Mouse (Mus musculus): ENCODE measurements around the gene Cubn. TPM values are rescaled to one million over a fixed set of nuclear protein-coding genes. Genes with fewer than 3 reads are reported as not detected.
A peak's percentile ranks its signal among the peaks of the same experiment; 100 is the strongest.

The Cubn gene
- total RNA-seq, 2 experiments from 2014 or later: 0.19 to 0.36 TPM

DNA sequence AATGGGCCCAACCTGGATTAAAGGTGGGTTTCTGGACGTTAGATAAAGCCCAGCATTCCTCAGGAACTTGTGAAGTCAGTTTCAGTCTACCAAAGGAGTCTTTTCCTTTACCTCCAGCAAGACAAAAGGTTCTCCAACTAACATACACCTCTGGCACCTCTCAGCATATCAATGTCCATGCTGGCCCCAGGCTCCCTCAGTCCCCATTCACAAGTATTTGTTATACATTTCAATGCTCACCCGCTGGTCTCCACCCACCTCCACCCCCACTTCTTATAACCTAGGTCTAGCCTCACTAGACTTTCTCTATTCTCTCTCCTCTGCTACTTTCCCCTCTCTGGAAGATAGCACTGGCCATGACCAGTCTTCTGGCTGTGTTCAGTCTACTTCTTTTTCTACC lies 121.1 kb downstream of the Cubn start:
- no peak for DNase-seq (ENCODE audit: low spot score in 2 of 2)

DNA sequence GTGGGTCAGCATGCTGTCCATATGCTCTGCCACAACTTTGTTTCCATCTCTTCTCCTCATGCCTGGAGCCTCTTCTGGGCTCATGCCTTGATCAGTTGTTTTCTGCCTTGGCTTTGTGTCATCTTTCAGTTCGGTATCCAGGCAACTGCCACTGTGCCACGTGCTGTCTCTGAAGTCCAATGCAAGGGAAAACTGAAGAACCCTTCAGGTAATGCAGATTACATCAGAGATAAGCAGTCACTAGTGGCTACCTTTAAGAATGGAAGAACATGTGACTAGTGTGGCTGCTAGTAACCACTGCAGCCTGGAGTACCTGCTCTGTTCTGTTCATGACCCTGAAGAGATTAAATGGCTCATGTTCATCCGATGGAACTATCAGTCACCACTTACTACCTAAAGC lies 123.1 kb downstream of the Cubn start:
- DNase-seq (ENCODE audit: low spot score in 2 of 2): no peak

DNA sequence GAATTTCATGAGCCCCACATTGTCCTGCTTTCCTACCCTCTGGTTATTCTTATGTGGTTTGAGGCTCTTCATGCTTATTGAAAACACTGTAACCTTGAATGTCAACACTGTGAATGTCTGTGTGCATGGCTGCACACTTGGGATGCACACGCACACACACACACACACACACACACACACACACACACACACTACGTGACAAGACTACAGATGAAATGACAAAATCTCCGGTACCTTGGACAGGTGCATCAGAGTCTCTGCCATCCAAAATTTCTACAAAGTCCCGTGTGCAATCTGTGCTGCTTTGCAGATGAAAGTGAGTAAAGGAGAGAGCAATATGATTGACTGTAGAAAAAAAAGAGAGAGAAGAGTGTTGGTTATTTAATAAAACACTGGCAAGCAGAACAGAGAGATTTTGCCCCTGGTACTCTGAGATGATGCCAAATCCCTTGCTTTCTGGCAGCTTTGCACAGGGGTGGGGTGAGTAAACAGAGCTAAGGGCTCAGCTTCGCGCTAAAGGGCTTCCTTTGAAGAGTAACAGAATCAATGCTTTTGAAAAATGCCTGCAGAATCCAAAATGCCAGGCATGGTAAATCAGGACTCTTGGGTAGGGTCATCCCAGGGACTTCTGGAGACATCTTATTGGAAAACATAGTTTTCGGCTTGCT lies 133.6 kb downstream of the Cubn start:
- no peak for DNase-seq (ENCODE audit: low spot score in 2 of 2)

DNA sequence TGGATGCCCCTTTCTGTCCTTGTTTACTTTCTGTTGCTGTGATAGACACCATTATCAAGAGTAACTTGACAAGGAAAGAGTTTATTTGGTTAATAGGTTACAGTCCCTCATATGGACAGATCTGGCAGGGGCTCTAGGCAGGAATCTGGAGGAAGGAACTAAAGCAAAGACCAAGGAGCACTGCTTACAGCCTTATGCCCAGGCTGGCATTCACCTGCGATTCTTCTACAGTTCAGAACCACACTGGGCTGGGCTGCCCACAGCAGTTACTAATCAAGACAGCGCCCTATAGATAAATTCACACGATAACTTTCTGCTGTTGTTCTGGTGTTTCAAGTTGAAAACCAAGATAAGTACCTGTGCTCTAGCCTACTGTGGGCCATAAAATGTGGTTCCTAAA lies 138.8 kb downstream of the Cubn start:
- no peak for DNase-seq (ENCODE audit: low spot score in 2 of 2)

DNA sequence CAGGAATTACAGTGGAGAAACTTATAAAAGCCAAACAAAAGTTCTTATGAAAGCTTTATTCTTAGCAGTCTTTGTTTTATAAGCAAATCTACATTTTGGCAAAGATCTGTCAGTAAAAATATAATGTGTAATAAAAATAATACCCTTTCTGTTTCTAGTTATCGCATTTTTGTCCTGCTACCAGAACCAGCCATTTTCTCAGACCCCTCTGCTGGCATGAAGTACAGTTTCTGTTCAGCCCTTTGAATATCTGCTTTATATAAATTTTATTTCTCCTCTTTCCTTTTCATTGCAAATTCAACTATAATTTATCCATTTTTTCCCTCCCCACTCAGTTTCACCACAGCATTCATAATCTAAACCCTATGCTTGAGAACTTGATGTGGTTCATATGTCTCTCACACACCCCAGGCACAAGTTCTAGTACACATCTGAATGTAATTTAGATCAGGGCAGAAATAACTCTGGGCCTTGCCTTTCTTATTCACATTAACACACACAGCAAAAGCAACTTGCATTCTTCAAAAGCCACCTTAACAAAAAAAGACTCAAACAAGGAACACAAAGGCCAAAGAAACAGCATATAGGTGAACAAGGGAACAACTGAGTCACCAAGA lies 139.4 kb downstream of the Cubn start:
- no peak for DNase-seq (ENCODE audit: low spot score in 2 of 2)

DNA sequence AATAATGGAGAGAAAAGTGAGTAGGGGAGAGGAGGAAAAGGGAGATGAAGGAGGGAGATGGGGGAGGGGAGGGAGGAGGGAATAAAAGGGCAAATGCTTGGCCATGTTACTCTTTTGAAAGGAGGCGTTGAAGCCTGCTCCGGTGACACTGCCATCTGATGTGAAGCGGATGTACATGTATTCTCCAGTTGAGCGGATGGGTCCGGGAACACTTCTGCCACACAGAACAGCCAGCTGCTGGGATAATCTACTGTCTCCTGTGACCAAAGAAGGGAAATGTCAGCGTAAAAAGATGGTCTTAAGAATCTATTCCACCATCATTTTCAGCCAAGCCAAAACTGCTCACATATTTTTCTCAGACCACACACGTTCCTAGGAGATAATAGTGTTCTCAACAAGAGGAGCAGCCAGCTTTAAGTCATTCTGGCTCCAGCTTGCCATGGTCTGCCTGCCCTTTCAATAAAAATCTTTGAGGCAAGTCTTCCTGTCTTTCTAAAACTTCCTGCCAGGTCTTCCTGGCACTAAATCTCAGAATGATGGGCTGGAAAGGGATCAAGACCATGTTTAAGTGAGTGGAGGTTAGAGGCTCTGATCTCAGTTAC lies 149.2 kb downstream of the Cubn start:
- DNase-seq (ENCODE audit: low spot score in 2 of 2): no peak

DNA sequence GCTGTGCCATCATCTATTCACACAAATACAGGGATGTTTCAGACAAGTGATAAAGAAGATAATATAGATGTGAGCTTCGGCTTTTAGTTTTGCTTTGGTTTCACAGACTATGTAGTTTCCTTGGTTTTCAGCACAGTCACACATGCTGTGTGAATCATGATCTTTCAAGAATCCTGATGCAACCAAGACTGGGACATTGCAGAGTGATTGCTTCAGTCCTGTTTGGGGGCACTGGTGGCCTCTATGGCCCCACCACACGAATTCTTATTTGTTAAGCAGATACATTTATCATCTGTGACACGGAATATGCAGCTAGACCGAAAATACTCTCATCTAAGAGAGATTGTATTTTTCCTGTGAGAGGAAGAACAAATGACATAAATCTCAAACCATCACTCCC lies 156.2 kb downstream of the Cubn start:
- DNase-seq (ENCODE audit: low spot score in 2 of 2): no peak

DNA sequence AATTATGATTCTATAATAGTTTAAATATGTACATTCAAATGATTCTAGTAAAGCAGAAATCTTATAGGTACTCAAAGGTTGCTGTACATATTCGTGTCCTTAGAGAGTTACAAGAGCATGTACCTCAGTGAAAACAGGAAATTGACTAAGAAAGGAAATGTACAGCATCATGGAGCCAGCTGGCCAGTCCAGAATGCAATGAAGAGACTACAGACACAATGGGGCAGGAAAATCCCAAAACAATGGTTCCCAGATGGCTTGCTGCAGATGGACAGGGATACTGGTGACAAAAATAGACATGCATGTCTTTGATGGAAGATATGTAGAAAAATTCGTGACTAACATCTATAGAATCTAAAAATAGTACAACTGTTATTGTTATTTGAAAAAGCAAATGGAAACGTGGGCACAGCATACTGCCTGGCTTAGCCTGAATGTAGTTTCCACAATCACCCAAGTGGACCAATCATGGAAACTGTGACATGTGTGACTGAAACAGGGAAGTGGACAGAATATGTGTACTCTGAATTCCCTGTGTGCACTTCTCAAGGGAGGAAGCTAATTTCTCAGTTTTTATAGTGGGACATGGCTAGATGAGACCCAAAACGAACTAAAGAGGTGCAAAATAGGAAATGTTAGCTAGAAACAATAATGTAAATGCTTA lies 161.7 kb downstream of the Cubn start:
- no peak for DNase-seq (ENCODE audit: low spot score in 2 of 2)

DNA sequence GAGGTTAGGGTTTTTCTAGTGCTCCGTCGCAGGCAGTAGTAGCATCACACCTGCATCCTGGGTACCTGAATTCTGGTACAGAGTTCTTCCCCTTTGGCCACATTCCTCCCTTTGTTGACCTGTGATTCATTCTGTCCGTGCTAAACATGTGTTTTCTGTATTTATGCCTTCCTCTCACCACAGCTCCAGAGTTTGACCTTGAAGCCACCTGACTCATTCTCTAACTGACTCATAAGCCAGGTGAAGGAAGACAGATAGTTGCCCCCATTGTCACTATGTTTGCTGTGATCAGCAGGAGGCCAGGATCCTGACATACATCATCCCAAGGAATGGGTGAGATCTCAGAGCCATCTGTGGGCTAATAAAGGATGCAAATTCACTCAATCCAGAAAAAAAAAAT lies 188.2 kb downstream of the Cubn start:
- no peak for DNase-seq (ENCODE audit: low spot score in 2 of 2)

DNA sequence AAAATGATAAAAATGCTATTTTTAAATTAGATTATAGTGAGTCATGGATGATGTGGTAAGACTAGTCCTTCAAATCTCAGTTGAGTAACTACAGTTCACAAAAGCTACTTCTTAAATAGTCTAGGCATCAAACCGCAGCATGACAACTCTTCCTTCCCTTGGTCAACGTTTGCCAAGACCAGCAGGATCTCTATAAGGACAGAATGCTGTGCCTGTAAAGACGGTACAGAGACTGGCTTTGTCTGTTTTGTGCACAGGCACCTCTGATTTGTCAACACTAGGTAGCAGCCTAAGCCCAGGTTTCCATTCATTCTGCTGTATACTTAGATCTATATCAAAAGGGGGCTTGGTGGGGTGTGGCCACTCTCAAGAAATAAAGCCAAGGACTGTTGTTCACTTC lies 192.6 kb downstream of the Cubn start:
- no peak for DNase-seq (ENCODE audit: low spot score in 2 of 2)

DNA sequence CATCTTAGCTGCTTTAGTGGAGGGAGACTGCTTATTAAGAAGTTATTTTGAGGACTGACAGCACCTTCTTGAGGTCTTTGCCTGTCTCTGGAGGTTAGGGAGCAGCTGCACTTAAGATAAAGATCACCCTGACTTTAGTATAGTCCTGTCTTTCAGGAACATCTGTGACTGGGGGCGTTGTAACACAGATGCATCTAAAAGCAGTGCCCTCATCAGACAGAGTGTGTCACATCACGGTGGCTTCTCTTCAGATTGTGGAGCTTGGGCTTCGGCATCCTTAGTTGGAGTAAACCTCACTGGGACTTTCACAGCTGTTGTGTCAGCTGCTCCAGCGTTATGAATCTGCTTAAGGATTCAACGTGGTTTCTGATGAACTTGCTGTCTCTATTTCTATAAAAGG lies 193.9 kb downstream of the Cubn start:
- DNase-seq (ENCODE audit: low spot score in 2 of 2): no peak

DNA sequence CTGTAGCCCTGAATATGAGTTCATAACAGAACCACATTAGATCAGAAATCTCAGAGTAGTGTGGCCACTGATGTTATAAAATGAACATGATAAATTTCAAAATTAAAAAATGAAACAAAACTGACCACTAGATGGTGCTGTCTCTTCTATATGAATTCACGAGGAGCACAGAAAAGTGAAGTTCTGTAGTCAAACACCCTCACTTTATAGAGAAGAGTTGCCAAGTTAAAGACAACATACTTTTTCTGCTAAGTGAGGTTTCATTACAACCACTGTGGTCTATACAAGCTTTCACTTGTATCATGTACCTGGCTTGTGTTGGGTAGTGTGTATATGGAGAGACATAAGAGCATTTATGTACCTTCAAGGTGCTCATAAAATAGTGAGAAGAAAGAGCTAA lies 201.0 kb downstream of the Cubn start:
- DNase-seq (ENCODE audit: low spot score in 2 of 2): no peak

DNA sequence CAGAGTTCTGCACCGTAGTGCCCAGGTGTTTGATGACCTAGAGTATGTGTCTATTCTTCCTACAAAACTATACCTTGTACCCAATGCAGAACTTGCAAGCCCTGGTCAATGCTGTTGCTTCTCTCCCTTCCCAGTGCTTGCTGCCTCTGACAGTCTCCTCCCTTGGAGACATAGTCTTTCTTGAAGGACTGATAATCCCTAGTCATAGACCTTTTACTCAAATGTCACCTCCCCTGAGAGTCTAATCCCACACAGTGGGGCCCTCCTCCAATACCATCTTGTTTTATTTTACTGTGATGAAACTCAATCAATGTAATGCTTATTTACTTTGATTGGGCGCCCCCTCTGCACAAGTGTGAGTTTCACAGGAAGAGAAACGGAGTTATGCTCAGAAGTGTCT lies 201.5 kb downstream of the Cubn start:
- no peak for DNase-seq (ENCODE audit: low spot score in 2 of 2)

DNA sequence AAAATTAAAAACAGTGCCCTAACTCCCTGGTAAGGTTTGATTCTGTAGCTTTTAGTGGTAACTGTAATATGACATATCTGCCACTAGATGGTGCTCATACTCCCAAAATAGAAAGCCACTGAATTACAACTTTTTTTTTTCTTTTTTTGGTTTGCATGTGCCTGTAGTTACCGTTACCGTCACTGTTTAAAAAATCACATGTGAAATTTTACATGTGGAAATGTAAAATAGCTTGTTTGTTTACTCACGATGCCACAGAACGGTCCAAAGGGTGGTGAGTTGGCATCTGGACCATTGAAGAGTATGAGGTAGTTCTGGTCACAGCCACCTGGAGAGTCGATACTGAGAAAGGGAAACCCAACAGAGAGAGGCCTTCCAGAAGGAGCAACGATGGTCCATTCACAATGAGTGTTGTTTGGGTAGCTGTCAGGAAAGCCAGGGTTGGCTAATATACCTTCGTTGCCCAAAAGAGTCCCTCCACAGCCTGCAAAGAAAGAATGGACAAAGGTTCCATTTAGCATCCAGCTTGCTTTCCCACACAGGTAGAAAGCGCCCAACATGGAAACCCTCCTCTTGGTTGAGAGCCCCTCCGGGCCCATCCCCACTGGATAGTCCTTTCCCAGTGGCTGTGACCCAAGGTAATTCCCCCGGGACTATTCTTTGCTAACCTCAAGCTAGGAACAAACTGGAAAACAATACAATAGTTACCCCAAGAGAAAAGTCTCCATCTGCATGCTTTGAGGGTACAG lies 213.3 kb downstream of the Cubn start:
- no peak for DNase-seq (ENCODE audit: low spot score in 2 of 2)

DNA sequence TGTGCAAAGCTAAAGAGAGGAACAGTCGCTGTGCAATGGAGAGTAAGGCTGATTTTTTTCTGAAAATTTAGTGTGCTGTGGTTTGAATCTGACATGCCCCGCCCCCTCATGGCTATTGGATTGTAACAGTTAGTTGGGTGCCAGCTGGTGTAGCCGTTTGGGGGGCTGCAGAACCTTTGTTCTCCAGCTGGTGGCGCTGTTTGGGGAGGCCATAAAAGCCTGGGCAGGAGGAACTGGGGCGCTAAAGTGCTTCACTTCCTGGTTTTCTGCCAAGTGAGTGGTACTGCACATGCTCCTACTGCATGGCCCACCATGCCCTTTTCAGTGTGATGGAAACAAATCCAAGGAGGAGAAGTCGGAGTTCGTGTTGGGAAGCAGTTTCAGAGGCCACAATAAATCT lies 215.7 kb downstream of the Cubn start:
- DNase-seq (ENCODE audit: low spot score in 2 of 2): no peak

DNA sequence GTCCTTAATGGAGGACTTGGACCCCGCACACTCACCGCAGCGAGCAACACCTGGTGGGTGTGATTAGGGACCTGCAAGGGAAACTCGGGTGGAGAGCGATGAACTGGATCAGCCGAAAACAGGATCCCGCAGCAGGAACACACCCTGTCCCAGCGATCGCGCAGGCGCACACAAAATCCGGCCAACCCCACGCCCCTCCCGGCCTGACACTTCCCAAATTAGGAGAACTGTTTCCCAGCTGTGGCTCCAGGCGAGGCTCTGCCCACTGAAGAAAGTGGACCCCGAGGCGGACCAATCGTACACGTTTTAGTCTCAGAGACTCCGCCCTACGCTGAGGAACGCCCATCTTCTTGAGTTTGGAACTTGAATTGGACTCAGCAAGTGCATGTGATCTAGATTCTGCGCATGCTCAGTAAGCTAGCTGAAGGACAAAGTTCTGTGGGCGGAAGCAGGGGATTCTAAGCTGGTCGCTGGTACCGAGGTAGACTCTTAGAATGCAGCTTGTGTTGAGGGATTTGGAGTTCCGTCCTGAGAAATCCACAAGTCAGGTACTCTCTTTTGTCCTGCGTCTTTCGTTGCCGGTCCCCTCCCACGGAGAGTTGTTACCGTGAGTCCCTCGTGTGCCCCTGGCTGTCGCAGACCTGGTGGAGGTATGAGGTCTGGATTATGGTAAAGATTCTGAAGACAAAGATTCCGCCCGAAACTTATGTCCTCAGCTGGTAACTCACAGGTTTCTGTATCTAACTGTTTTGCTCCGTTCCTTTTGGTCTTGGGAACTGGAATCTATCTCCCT lies 220.3 kb downstream of the Cubn start, which contains the start of gene Rsu1:
Gene Rsu1, minus strand, starts transcription at position 251 of the 793 bp plus-strand sequence.
- peak; percentile 83 to 90 for DNase-seq (ENCODE audit: low spot score in 2 of 2)

DNA sequence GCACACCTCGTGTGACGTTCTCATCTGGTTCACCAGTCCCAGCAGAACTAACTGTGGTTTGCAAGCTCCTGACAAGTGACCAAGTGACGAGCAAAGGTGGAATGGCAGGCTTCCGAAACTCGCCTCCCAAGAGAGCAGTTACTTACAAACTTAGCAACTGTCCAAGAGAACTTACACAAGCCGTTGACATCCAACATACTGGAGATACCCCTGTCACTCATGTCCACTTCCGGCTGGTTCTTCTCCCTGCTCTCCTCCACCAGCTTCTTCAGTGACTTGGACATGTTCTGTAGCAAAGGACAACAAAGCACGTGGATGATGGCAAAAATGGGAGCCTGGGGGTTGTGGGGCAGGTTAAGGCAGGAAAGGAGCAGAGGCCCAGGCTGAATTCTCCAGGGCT lies 220.9 kb downstream of the Cubn start:
- peak in 1 of 2 experiments; percentile 22 for DNase-seq (ENCODE audit: low spot score in 2 of 2)

DNA sequence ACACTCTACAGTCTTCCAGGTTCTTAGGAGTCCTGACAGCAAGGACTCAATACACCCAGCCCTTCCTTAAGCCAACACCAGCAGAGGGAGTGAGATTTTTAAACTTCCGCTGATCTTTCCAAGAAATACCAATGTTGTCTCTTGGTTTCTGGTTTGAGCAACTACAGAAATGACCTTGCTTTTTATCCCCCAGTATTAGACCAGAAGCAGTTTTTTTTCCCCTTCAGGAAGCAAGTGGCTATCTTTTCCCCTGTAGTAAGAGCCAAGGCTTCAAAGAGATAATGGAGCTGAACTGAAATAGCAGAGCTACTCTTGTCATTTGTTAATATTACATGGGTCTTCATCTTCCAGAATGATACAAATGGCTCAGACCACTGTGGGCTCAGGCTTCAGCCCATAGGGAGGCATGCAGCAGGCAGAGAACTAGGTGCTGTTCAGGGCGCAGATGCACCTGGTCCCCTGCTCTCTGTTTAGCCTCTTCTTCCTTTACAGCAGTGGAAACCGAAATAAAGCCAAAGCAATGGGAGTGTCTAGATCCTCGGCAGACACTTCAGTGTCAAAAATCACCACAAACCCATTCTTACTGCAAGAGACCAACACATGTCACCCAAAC lies 222.8 kb downstream of the Cubn start:
- no peak for DNase-seq (ENCODE audit: low spot score in 2 of 2)

DNA sequence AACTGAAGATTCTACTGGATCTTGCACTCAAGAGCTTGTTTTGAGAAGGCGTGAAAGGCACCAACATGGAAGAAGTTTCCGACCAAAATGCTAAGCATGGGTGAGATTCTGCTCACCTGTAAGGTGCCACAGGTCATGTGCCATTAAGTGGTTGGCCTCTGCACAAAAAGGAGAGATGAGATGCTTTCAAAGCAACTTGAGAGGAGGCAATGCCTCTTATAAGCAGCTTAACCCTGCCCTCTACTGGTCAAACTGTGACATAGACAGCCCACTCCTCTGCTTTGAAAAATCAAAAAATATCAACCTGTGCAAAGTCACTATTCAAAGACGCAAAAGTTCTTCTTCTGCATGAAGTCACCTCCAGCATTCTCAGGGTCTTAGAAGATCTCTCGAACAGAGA lies 226.7 kb downstream of the Cubn start:
- DNase-seq (ENCODE audit: low spot score in 2 of 2): no peak

DNA sequence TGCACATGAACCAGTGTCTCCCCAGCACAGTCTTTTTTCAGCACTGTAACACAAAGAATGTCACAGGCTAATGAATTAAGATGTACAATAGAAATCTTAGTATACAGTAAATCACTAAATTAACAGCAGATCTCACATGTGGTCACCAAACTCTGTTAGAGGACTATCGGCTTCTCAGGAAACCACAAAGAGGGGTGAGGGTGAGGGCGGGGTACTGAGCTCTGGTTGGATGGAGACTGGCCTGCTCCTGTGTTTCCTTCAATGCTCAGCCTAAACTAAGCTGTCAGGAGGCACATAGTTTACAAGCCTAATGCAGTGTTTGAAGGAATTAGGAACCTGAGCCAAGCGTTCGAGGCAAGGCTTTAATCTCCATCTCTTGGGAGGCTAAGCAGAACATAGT lies 228.5 kb downstream of the Cubn start:
- DNase-seq (ENCODE audit: low spot score in 2 of 2): no peak

All from adrenal gland, adult 18-20 months (tissue).